Mouse (Mus musculus) colon, adult 2 months (tissue): Measurements from ENCODE around the gene H2-DMa. TPM values are rescaled to one million over a fixed set of nuclear protein-coding genes. Genes with fewer than 3 reads are reported as not detected.

ENCODE experiments used
- polyA plus RNA-seq: library from polyadenylated mRNA; depleted of rRNA; stranded (reverse); fragments of >200 nt; gene quantifications from 2 replicates; pipeline ENCODE4 v1.2.3, GENCODE M21; 2012; rRNA removed

H2-DMa gene
- polyA plus RNA-seq, result 33.6 and 41.0 TPM in 2 replicates

DNA sequence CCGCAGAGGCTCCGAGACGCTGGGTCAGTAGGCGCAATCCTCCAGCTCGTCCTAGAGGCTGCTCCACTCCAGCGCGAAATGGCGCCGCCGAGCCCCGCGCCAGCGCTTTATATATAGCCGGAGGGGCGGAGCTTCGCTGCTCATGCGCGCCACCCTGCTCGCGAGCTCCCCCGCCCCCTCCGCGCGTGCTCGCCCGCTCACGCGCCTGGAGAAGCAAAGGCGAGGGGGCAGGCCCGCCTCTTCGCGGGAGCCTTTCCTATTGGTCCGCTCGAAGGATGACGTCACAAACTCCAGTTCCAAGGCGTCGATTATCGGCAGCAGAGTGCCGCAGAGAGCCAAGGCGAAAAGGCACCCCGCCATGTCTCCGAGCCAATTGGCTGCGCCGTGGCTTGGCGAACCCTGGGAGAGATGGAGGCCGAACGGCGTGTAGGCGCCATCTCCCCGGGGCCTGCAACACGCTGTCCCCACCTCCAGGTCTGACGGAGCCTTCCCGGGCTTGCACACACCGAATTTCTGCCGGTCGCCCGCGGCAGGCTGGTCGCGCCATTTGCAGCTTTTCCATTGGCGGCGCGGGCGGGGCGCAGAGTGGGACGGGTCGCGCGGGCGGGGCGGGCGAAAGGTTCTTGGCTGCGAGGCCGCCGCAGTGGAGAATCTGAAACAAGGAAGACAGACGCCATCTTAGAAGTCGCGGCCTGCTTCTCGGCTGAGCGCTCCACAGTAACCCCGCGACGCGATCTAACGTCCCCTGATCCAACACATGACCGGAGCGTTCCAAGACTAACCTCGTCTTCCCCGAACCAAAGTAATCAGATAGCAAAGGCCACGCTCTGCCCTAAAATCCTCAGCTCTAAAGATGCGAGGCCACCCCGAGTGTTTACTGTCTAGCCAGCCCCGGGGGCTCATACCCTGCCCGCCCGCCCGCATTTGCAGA is at the start of gene H2-DMa:
H2-DMa (plus strand) TSS at position 293 of the 931 bp plus-strand sequence.

DNA sequence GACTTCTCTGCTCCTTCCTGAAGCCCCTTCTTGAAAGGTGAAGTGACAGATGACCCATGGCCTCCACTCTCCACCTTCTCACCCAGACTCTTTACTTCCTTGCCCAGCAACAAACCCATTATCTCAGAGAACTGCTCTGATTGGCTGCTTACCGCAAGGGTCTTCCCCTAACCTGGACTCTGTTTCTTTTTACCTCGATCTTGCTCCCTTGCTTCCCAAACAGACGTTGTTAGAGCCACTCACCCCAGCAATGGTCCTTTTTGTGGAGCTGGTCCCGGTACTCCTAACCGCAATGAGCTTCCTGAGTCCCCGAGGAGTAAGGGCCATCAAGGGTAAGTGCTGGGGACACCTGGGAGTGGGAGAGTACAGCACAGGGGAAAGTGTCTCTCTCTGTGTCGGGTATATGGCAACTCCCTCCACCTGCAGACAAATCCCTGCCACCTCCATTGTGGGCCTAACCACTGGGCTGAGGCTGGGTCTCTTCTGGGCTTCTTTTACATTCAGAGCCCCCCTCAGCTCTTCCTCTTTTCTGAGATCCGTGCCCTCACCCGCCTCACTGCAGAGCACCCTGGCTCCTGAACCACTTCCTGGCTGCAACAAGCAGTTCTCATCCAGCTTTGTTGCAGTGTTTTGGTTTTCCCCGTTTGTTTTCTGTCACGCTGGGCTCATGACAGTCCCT is 27.0 kb upstream of the H2-DMa start, which contains the start of gene H2-Oa:
H2-Oa (plus strand) TSS at position 144 of the 679 bp plus-strand sequence.

DNA sequence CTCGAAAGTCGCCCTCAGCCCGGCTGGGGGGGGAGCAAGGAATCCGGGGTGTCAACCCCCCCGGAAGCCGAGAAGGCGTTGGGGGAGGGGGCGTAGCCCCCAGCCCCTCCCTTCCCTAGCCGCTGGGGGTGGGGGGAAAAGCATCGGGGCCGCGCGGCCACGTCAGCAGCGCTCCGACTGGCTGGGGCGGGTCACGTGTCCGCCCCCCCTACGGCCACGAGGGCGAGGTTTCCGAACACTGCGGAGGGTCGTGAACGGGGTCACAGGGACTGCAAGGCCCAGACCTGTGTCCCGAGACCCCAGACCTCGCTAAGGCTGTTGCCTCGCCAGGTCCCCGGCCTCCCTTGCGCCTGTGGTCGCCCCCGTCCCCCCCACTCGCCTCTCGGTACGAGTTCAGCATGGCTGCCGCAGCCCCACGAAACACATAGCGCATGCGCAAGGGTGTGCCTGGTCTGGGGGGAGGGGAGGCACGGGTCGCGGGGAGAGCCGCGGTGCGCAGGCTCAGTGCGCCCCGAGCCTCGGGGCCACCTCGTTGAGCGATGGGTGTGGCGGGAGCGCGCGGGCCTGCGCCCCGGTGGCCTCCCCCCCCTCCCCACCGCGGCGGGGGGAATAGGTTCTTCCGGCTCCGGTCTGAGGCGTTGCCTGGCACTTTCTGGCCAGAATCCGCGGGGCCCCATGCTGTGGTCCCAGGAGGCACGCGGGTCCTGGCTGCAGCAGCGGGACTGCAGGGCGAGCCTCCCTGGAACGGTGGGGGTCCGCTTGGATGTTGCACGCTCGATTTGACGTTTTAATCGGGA is 3.0 kb downstream of the H2-DMa start, which contains the start of gene Brd2:
Brd2 (minus strand) TSS at position 447 of the 797 bp plus-strand sequence.

DNA sequence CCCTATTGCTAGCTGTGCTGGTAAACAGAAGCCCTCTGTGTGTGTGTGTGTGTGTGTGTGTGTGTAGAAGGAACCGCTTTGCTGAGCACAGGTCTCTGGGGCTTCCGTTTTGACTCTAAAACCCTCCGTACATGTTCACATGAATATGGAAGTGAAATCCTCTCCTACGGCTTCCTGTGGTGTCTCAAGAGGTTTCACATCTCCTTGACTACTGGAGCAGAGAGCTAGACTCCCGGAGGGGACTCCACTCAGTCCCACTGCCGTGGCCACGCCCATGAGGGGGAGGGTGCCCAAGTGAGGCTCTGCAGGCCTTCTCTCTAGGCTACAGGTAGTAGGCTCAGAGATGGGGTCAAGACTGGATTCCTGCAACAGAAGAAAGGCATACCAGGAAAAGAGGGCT is 23.7 kb downstream of the H2-DMa start, which contains the start of gene H2-DMb2:
H2-DMb2 (plus strand) TSS at position 275 of the 400 bp plus-strand sequence.

DNA sequence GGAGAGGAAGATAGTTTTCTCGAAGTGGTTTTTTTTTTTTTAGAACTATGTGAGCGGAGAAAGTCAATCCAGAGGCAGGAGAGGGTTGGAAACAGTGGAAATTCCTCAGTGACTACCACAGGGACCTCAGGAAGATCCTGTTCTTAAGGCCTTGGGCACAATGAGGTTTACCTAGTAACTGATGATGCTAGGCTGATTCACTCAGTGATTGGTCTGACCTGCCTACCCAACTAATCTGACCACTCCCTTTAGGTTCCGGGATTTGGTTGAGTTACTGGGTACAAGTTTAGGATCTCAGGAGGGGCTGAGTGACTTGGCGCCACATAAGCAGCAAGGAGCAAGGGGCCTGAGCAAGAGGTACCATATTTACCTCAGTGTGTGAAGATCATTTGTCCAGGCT is 33.6 kb downstream of the H2-DMa start, which contains the start of gene H2-DMb1:
H2-DMb1 (plus strand) TSS at position 150 of the 400 bp plus-strand sequence.

DNA sequence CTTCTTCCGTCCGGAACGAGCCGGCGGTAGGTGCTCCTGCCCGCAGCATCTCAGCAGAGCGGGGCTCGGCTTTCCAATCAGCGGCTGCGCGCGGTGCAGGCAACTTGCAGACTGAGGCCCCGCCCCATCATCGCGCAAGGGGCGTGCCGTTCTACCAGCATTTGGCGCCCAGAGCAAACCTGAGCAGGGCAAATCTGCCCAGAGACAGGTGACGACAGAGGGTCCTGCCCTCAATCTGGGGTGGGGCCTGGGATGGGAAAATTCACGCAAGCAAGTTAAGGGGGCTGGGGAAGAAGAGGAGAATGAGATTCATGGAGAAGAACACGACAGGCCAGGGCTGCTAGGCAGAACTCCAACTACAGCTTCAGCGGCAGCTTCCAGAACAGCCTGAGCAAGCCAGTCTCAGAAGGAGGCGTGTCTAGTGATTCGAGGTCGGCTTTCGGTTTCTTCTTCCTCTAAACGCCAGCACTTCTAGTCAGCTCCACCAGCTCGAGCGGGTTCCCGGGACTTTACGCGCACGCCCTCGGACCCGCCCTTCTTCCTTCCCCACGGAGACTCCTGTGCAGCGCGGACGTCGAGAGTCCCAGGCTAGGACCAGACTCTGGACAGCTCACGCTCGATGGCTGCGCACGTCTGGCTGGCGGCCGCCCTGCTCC is 68.0 kb downstream of the H2-DMa start, which contains the start of the genes Tap1 and Psmb9:
Tap1 (plus strand) TSS at position 293 of the 656 bp plus-strand sequence.
Psmb9 (minus strand) TSS at position 504 of the 656 bp plus-strand sequence.

Other genes with a start within 250 kb of the H2-DMa start
- gene Gm7029, start 245.7 kb upstream of the H2-DMa start, polyA plus RNA-seq, result not detected in 2 replicates
- gene Kifc1, start 228.9 kb upstream of the H2-DMa start, polyA plus RNA-seq, result 12.1 and 12.9 TPM in 2 replicates
- gene Platr17, start 214.4 kb upstream of the H2-DMa start, polyA plus RNA-seq, result not detected in 2 replicates
- gene Daxx, start 210.1 kb upstream of the H2-DMa start, polyA plus RNA-seq, result 32.6 and 36.6 TPM in 2 replicates
- 244 and 249 TPM in 2 replicates for gene Tapbp, start 203.6 kb upstream of the H2-DMa start, polyA plus RNA-seq
- 97.9 and 111 TPM in 2 replicates for gene Zbtb22, start 203.6 kb upstream of the H2-DMa start, polyA plus RNA-seq
- 131 and 156 TPM in 2 replicates for gene Rgl2, start 190.0 kb upstream of the H2-DMa start, polyA plus RNA-seq
- gene Pfdn6, start 179.2 kb upstream of the H2-DMa start, polyA plus RNA-seq, result 18.8 and 21.1 TPM in 2 replicates
- 15.9 and 18.7 TPM in 2 replicates for gene Wdr46, start 178.9 kb upstream of the H2-DMa start, polyA plus RNA-seq
- gene B3galt4, start 168.1 kb upstream of the H2-DMa start, polyA plus RNA-seq, result 24.6 and 27.7 TPM in 2 replicates
- 54.1 and 71.0 TPM in 2 replicates for gene Vps52, start 163.7 kb upstream of the H2-DMa start, polyA plus RNA-seq
- gene Rps18, start 163.5 kb upstream of the H2-DMa start, polyA plus RNA-seq, result 366 and 518 TPM in 2 replicates
- gene H2-K1, start 119.2 kb upstream of the H2-DMa start, polyA plus RNA-seq, result 2,709 and 3,111 TPM in 2 replicates
- gene Ring1, start 94.9 kb upstream of the H2-DMa start, polyA plus RNA-seq, result 80.0 and 97.6 TPM in 2 replicates
- gene H2-Ke6, start 91.5 kb upstream of the H2-DMa start, polyA plus RNA-seq, result 114 and 160 TPM in 2 replicates
- gene Slc39a7, start 87.9 kb upstream of the H2-DMa start, polyA plus RNA-seq, result 206 and 248 TPM in 2 replicates
- 83.2 and 89.6 TPM in 2 replicates for gene Rxrb, start 87.7 kb upstream of the H2-DMa start, polyA plus RNA-seq
- 1.3 and 1.8 TPM in 2 replicates for gene Col11a2, start 80.1 kb upstream of the H2-DMa start, polyA plus RNA-seq
- gene H2-Oa, start 27.2 kb upstream of the H2-DMa start, polyA plus RNA-seq, result 8.8 and 10.4 TPM in 2 replicates
- 82.1 and 90.7 TPM in 2 replicates for gene Brd2, start 3.1 kb downstream of the H2-DMa start, polyA plus RNA-seq
- gene H2-DMb2, start 23.8 kb downstream of the H2-DMa start, polyA plus RNA-seq, result 18.1 and 19.6 TPM in 2 replicates
- 38.9 and 63.4 TPM in 2 replicates for gene H2-DMb1, start 33.5 kb downstream of the H2-DMa start, polyA plus RNA-seq
- gene Tap1, start 68.0 kb downstream of the H2-DMa start, polyA plus RNA-seq, result 27.1 and 29.4 TPM in 2 replicates
- gene Psmb9, start 68.2 kb downstream of the H2-DMa start, polyA plus RNA-seq, result 46.3 and 67.5 TPM in 2 replicates
- gene Psmb8, start 78.2 kb downstream of the H2-DMa start, polyA plus RNA-seq, result 54.9 and 80.3 TPM in 2 replicates
- gene Tap2, start 84.0 kb downstream of the H2-DMa start, polyA plus RNA-seq, result 37.1 and 41.0 TPM in 2 replicates
- 6.4 and 7.8 TPM in 2 replicates for gene H2-Ob, start 119.4 kb downstream of the H2-DMa start, polyA plus RNA-seq
- gene H2-Ab1, start 138.1 kb downstream of the H2-DMa start, polyA plus RNA-seq, result 668 and 781 TPM in 2 replicates
- 183 and 216 TPM in 2 replicates for gene H2-Aa, start 168.3 kb downstream of the H2-DMa start, polyA plus RNA-seq
- gene H2-Eb1, start 186.3 kb downstream of the H2-DMa start, polyA plus RNA-seq, result 135 and 141 TPM in 2 replicates
- 0.58 and 0.68 TPM in 2 replicates for gene H2-Eb2, start 206.1 kb downstream of the H2-DMa start, polyA plus RNA-seq
- gene Btnl2, start 235.3 kb downstream of the H2-DMa start, polyA plus RNA-seq, result 2.4 and 4.6 TPM in 2 replicates